Mouse (Mus musculus) gastrocnemius, adult 2 months (tissue): ENCODE measurements around the gene Cntfr. TPM values are rescaled to one million over a fixed set of nuclear protein-coding genes. Genes with fewer than 3 reads are reported as not detected.

Experiments used
- DNase-seq: peaks from one replicate; pipeline ENCODE4 v3.0.0; 2022
- H3K27ac ChIP-seq: fragments of 200-600 bp; 2 replicates; pipeline ENCODE4 v1.8.1; 2022; ENCODE audit warnings: mild to moderate bottlenecking
- H3K4me3 ChIP-seq: fragments of 200-600 bp; 2 replicates; pipeline ENCODE4 v1.8.1; 2022; ENCODE audit warnings: mild to moderate bottlenecking, moderate library complexity
- CTCF ChIP-seq: fragments of 200-600 bp; IDR thresholded peaks from 2 replicates; pipeline ENCODE4 v1.8.1; 2022; ENCODE audit warnings: antibody characterized with exemption, mild to moderate bottlenecking, moderate library complexity
- intact Hi-C: fragments of 180-260 bp; cut with DNase I; formaldehyde crosslinking; loops from one replicate; pipeline ENCODE4 v1.15.1; 2025
- total RNA-seq, 2 experiments: library from RNA; stranded (reverse); gene quantifications; 2 replicates each; pipeline ENCODE4 v1.2.3; 2021

Cntfr gene
- total RNA-seq, 2 experiments from 2014 or later, result 27.3 to 55.3 TPM

GRCm38 (mm10) chr4:41716834-41717233 lies 19.9 kb upstream of the Cntfr start:
- Histone ChIP-seq H3K27ac (no peak overlapping the region), H3K4me3 (no peak overlapping the region)
- no peak for DNase-seq
- intact Hi-C loops, result no loop called here
- TF ChIP-seq CTCF, result no peak

GRCm38 (mm10) chr4:41715596-41715995 lies 18.7 kb upstream of the Cntfr start:
- no peak overlapping the region for H3K4me3 ChIP-seq
- DNase-seq, result no peak
- H3K27ac ChIP-seq, result no peak overlapping the region
- peak; percentile 64 for TF ChIP-seq CTCF
- intact Hi-C loops, result no loop called here

- Histone ChIP-seq H3K4me3 (no peak overlapping the region), H3K27ac (no peak overlapping the region)
- intact Hi-C loops, result no loop called here
- TF ChIP-seq CTCF, result no peak
- DNase-seq, result no peak
These were observed 18.2 kb upstream of the Cntfr start for GRCm38 (mm10) chr4:41715082-41715481.

GRCm38 (mm10) chr4:41714276-41714675 lies 17.4 kb upstream of the Cntfr start:
- intact Hi-C loops, result loop anchor here (1.0 kb wide), 1 partner anchor 23 kb away; no protein-coding TSS in a partner anchor
- peak; percentile 75 for DNase-seq
- H3K4me3 ChIP-seq, result peak overlapping the region; percentile 84
- H3K27ac ChIP-seq, result peak overlapping the region; percentile 95
- TF ChIP-seq CTCF, result peak; percentile 90

GRCm38 (mm10) chr4:41713197-41714067 lies 16.5 kb upstream of the Cntfr start, which contains the start of gene Rpp25l:
Gene Rpp25l, minus strand, starts transcription at chr4:41713534.
- intact Hi-C loops, result loop anchor here (1.0 kb wide), 1 partner anchor 24 kb away; no protein-coding TSS in a partner anchor
- DNase-seq, result peak; percentile 91
- TF ChIP-seq CTCF, result peak; percentile 45
- peak within 1 kb of the TSS; percentile 95 for H3K27ac ChIP-seq
- H3K4me3 ChIP-seq, result peak within 1 kb of the TSS; percentile 84

- Histone ChIP-seq H3K27ac (peak overlapping the region; percentile 95), H3K4me3 (peak overlapping the region; percentile 84)
- intact Hi-C loops, result no loop called here
- no peak for TF ChIP-seq CTCF
- peak; percentile 82 for DNase-seq
These were observed 15.7 kb upstream of the Cntfr start for GRCm38 (mm10) chr4:41712421-41713196.

- Histone ChIP-seq H3K27ac (peak overlapping the region; percentile 95), H3K4me3 (peak overlapping the region; percentile 84)
- no peak for TF ChIP-seq CTCF
- intact Hi-C loops, result no loop called here
- DNase-seq, result peak; percentile 47
These were observed 15.0 kb upstream of the Cntfr start for GRCm38 (mm10) chr4:41711705-41712375.

- no peak for DNase-seq
- TF ChIP-seq CTCF, result peak; percentile 38
- no peak overlapping the region for H3K27ac ChIP-seq
- no peak overlapping the region for H3K4me3 ChIP-seq
- intact Hi-C loops, result no loop called here
These were observed 13.3 kb upstream of the Cntfr start for GRCm38 (mm10) chr4:41710229-41710628.

- TF ChIP-seq CTCF, result peak; percentile 81
- Histone ChIP-seq H3K27ac (no peak overlapping the region), H3K4me3 (no peak overlapping the region)
- DNase-seq, result no peak
- intact Hi-C loops, result loop anchor here (2.0 to 5.0 kb wide), 4 partner anchors 53 to 186 kb away; no protein-coding TSS in a partner anchor
These were observed 11.4 kb upstream of the Cntfr start for GRCm38 (mm10) chr4:41708192-41708745.

GRCm38 (mm10) chr4:41707011-41707535 lies 10.2 kb upstream of the Cntfr start:
- peak; percentile 80 for DNase-seq
- intact Hi-C loops, result loop anchor here (2.0 to 5.0 kb wide), 2 partner anchors 185 to 238 kb away; no protein-coding TSS in a partner anchor
- Histone ChIP-seq H3K4me3 (peak overlapping the region; percentile 50), H3K27ac (0 out of 2 replicates have a peak overlapping the region, but pooled peaks have one; percentile 2)
- peak; percentile 78 for TF ChIP-seq CTCF

GRCm38 (mm10) chr4:41705922-41706754 lies 9.2 kb upstream of the Cntfr start:
- peak; percentile 69 for DNase-seq
- no peak for TF ChIP-seq CTCF
- intact Hi-C loops, result loop anchor here (2.0 to 5.0 kb wide), 2 partner anchors 184 to 237 kb away; no protein-coding TSS in a partner anchor
- Histone ChIP-seq H3K4me3 (no peak overlapping the region), H3K27ac (0 out of 2 replicates have a peak overlapping the region, but pooled peaks have one; percentile 2)
